Mouse (Mus musculus) B cell, adult (primary cell): Measurements from ENCODE around the gene D430041D05Rik. TPM values are rescaled to one million over a fixed set of nuclear protein-coding genes. Genes with fewer than 3 reads are reported as not detected.

Experiments
- total RNA-seq: library from RNA; stranded (reverse); gene quantifications from 4 replicates; pipeline ENCODE4 v1.2.4, GENCODE M21; 2023; ENCODE audit not compliant: inconsistent age

D430041D05Rik gene
- not detected in 4 replicates for total RNA-seq

GRCm38 (mm10) chr2:104410963-104411545 is at the start of gene D430041D05Rik:
TSS of gene D430041D05Rik (minus strand) at chr2:104411013.

GRCm38 (mm10) chr2:104122505-104123378 is 288.1 kb downstream of the D430041D05Rik start, which contains the start of gene A930018P22Rik:
TSS of gene A930018P22Rik (plus strand) at chr2:104122769.

GRCm38 (mm10) chr2:104095741-104096213 is 315.0 kb downstream of the D430041D05Rik start, which contains the start of gene Cd59a:
TSS of gene Cd59a (plus strand) at chr2:104095801.

Other genes with a start within 250 kb of the D430041D05Rik start
- gene Hipk3, start 83.4 kb upstream of the D430041D05Rik start, total RNA-seq, result 50.9 to 61.5 TPM (median 54.9 TPM) in 4 replicates
- gene Cstf3, start 179.5 kb upstream of the D430041D05Rik start, total RNA-seq, result 57.7 to 63.5 TPM (median 58.7 TPM) in 4 replicates